Mouse (Mus musculus) MEL-GATA-1-ER (cell line): ENCODE data around the gene Serpina3f.
"Not testable (repeated sequence)": the region's sequence is repeated elsewhere in the genome, so short reads cannot be mapped to it uniquely, and the experiment has no call there.

Source experiments
- DNase-seq: peaks from one replicate; pipeline ENCODE4 v3.0.0-alpha.2; 2012; ENCODE audit warnings: low read depth; ENCODE audit errors: extremely low read depth

Gene Serpina3f

GRCm38 (mm10) chr12:104214445-104214753, at the start of gene Serpina3f:
Serpina3f (plus strand) TSS chr12:104214544.
- DNase-seq = no peak

DNA sequence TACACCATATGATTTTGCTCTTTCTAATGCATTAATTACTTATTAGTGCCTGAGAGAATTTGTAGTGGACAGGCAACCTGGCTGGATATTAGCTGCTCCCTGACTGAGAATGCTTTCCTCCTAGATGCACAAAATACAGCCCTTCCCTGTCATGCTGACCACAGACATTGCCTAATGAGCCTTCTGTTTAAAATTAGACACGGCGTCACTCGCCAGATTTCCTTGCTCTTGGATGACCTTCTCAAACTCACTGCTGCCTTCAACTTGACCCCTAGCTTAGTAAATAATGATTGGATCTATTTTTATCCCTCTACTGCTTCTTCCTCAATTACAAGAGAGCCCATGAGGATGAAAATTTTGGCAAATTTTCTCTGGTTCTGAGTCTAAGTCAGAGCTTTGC, 39.6 kb upstream of the Serpina3f start:
- no peak for DNase-seq

GRCm38 (mm10) chr12:104175636-104176035, 38.7 kb upstream of the Serpina3f start:
- DNase-seq = no peak

DNA sequence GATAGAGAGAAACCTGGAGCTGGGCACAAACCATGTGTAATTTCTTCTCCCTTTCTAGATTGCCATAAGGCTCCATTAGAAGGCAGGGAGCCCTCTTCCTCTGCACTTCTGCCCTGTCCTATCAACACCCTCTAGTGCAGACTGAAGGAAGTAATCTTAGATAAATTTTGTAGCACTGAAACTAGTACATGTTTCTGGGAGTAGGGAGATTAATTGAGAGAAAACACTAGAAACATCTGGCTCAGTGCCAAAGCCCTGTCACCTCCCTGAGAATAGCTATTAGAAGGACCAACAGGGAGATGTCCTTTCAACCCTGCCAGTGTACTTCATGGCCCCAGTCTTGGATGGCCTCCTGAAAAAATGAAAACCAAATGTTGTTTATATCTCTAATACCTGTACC, 35.8 kb upstream of the Serpina3f start:
- no peak for DNase-seq

- DNase-seq = no peak
Measured at GRCm38 (mm10) chr12:104178987-104179386, 35.4 kb upstream of the Serpina3f start.

DNA sequence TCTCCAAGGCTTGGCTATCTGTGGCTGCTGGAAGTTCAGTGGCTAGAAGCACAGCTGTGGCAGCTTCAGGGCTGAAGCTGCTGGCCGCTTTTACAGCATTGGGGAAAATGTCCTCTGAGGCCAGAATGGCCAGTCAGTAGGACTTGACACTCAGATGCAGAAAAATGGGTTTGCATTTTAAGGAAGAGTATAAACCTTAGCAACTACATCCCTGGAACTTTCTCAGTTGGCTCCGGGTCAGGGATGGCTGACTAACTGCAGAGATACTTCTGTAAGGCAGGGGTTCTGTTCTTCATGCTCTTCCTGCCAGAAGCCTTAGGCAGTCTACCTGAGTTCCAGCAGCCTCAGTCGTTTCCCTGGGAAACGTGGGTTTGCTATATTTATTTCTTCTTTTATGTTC, 29.3 kb upstream of the Serpina3f start:
- no peak for DNase-seq

DNA sequence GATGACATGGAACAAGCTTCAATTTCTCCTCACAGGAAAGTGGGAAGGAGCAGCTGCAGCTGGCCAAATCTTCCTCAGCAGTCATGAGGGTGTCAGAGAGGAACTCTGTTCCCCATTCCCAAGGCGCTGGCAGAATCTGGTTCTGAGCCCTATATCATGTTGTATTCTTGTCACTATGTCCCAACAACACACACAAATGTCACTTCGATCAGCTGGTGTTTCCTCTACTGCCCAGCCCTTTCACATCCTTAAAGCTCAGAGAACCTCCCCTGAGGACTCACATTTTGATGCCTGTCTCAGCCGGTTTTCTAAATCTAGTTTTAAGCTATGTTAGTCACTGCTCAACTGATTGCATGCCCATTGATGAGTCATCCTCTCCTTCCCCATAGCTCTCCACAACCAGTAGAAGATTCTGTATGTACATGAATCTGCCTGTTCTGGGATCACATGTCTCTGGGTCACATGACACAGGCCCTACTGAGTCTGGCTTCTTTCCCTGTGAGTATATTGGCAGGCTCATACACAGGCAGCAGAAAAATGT, 28.2 kb upstream of the Serpina3f start:
- no peak for DNase-seq

DNA sequence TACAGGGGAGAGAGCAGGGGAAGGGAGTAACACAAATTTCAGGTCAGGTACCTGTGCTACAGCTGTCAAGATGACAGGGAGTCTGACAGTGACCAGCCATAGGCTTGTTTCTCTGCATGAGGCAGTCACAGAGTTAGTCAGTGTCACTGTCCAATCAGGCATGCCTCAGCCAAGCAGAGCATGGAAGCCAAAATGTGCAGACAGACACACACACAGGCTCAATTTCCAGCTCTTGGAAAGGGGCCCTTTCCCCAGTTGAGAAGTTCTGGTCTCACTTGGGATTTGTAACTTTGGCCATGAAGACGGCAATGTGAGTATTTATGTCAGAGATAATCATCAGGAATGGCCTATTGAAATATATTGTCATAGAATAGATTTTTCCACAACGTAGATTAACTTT, 25.1 kb upstream of the Serpina3f start:
- no peak for DNase-seq

DNA sequence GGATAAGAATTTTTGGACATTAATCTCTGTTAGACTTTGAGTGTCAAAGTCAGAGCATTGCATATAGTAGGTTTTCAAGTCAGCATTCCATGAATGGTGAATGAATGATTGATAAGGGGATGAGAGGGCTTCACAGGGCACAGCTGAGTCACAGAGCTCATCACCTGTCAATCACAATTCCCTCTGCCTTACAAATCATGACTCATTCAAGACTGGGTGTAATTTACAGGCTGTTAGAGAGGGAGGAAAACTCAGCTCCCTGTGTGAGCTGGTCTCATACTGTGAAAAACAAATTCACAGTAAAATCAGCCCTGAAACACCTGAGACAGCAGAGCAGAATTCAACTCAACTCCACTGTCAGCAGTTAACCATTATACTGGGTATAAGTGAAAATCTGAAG, 23.5 kb upstream of the Serpina3f start:
- no peak for DNase-seq

- no peak for DNase-seq
Measured at GRCm38 (mm10) chr12:104209149-104209548, 5.2 kb upstream of the Serpina3f start.

- DNase-seq = no peak
Measured at GRCm38 (mm10) chr12:104209802-104210201, 4.5 kb upstream of the Serpina3f start.

GRCm38 (mm10) chr12:104213689-104214444, 477 bp upstream of the Serpina3f start:
- no peak for DNase-seq

GRCm38 (mm10) chr12:104215249-104215648, 905 bp downstream of the Serpina3f start:
- DNase-seq = no peak

- DNase-seq = no peak
Measured at GRCm38 (mm10) chr12:104221616-104222015, 7.3 kb downstream of the Serpina3f start.

DNA sequence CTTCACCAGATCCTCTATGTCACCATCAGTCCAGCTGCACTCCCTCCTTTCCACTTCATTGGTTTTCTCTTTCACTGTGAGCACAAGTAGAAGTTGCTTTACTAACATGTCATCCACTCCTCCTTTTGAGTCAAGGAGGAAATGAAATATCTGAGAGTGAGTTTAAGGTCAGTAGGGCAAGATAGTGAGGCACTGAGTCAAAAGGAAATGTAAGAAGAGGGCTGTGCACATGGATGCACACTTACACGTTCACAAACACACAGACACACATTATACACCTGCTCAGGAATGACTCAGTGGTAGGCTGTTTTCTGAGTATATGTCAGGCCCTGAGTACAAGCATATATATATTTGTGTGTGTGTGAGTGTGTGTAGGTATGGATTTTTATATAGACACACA, 9.3 kb downstream of the Serpina3f start:
- DNase-seq = no peak

DNA sequence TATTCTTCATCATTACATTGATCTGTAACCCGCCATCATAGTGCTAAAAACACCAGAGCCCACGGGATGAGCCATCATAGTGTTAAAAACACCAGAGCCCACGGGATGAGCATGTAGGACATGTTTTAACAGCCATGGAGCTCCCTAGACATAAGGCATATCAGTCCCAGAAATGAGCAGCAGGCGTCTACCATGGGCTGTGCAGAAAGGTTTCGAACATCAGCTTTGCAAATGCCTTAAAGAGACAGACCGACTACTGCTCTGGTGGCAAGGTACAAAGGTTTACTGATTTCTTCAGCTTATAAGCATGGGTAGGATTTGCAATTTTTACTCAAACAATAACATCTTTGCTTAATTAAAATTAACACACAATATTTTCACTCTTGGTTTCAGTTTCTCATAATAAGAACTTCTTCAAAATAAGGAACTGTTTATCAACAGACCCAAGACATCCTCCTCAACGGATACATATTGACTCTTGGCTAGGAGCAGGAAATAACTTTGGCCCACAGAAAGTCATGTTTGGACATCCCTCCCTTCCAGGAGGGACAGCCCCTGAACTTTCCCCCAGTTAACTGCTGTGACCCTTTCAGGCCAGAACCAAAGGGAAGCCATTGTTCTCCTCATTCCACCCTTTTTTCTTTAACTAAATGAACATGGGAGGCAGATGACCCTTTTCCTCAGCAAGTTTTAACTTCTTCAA, 10.4 kb downstream of the Serpina3f start:
- DNase-seq = no peak

GRCm38 (mm10) chr12:104230762-104231161, 16.4 kb downstream of the Serpina3f start:
- no peak for DNase-seq

DNA sequence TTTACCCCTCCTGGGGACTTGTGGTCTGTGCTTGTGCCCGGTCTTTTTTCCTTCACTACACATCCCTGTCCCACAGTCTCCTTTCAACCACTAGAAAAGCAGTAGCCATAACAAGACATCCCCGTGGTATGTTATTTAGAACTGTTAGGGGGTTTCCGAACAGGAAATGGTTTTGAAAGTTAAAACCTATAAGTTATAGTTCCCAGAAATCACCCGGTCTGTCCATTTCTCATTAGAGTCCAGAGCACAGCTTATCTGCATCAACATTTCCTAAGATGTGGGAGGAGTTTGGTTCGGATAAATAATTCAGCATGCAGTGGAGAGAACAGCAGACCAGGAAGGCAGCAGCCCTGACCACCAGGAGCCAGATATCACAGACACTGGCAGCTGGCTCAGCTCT, 21.6 kb downstream of the Serpina3f start, which contains the start of gene Serpina3g:
Serpina3g (plus strand) TSS at position 331 of the 400 bp plus-strand sequence.
- no peak for DNase-seq

- DNase-seq = not testable (repeated sequence)
Measured at GRCm38 (mm10) chr12:104238048-104238447, 23.7 kb downstream of the Serpina3f start.

DNA sequence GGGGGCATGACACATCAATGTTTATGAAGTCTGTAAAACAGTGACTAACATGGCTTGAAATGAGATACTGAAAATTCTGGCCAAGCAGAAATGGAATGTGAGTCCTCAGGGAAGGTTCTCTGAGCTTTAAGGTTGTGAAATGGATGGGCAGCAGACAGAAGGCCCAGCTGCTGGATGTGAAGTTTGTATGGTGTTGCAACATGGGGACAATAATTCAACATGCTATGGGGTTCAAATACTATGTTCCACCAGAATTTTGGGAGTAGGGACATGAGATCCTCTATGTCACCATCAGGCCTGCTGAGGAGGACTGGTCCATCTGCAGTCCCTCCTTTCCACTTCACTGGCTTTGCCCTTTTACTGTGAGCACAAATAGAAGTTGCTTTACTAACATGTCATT, 29.0 kb downstream of the Serpina3f start:
- no peak for DNase-seq

GRCm38 (mm10) chr12:104245092-104245491, 30.7 kb downstream of the Serpina3f start:
- DNase-seq = no peak

DNA sequence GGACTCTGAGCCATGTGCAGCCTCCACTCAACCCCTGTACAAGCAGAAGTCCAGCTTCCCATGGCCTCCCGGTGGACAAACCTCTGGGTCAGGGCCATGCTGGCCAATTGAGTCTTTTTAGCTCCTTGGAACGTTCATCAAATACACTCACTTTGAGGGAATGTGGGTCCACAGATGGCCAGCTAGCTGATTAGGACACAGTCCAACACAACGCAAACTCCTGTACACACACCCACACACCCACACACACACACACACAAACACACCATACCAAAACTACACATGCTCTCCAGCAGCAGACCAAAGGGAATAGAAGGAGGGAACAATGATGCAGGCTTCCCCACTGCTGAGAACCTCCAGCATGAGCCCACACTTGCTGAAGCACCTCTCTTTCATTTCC, 31.3 kb downstream of the Serpina3f start:
- no peak for DNase-seq

- DNase-seq = no peak
Measured at GRCm38 (mm10) chr12:104247553-104248002, 33.2 kb downstream of the Serpina3f start.
